Mouse (Mus musculus) ES-CJ7 (cell line): ENCODE measurements around the gene Gcfc2.
A peak's percentile ranks its signal among the peaks of the same experiment; 100 is the strongest.

Experiments
- DNase-seq: peaks from one replicate; pipeline ENCODE4 v3.0.0; 2011; ENCODE audit warnings: low read depth, low spot score

Gene Gcfc2

GRCm38 (mm10) chr6:81923523-81924142 is at the start of gene Gcfc2:
Gcfc2 (plus strand) TSS chr6:81923669.
- DNase-seq = peak; percentile 98

- no peak for DNase-seq
These were observed 27.7 kb upstream of the Gcfc2 start for GRCm38 (mm10) chr6:81895678-81896230.

GRCm38 (mm10) chr6:81910302-81910855 is 13.1 kb upstream of the Gcfc2 start:
- DNase-seq = peak; percentile 53

- no peak for DNase-seq
These were observed 12.2 kb upstream of the Gcfc2 start for GRCm38 (mm10) chr6:81911244-81911643.

GRCm38 (mm10) chr6:81911713-81912112 is 11.8 kb upstream of the Gcfc2 start:
- peak; percentile 84 for DNase-seq

GRCm38 (mm10) chr6:81912177-81912576 is 11.3 kb upstream of the Gcfc2 start:
- no peak for DNase-seq

GRCm38 (mm10) chr6:81924304-81924703 is 835 bp downstream of the Gcfc2 start:
- no peak for DNase-seq

- no peak for DNase-seq
These were observed 5.9 kb downstream of the Gcfc2 start for GRCm38 (mm10) chr6:81929402-81929801.

- DNase-seq = peak; percentile 73
These were observed 9.8 kb downstream of the Gcfc2 start for GRCm38 (mm10) chr6:81933281-81933680.

- no peak for DNase-seq
These were observed 18.2 kb downstream of the Gcfc2 start for GRCm38 (mm10) chr6:81941718-81942117.

- no peak for DNase-seq
These were observed 19.8 kb downstream of the Gcfc2 start for GRCm38 (mm10) chr6:81943281-81943680.

GRCm38 (mm10) chr6:81944432-81944831 is 21.0 kb downstream of the Gcfc2 start:
- no peak for DNase-seq

- DNase-seq = no peak
These were observed 23.4 kb downstream of the Gcfc2 start for GRCm38 (mm10) chr6:81946906-81947305.

GRCm38 (mm10) chr6:81955133-81955532 is 31.7 kb downstream of the Gcfc2 start:
- no peak for DNase-seq

GRCm38 (mm10) chr6:81956399-81956798 is 32.9 kb downstream of the Gcfc2 start:
- DNase-seq = peak; percentile 58

- DNase-seq = no peak
These were observed 34.5 kb downstream of the Gcfc2 start for GRCm38 (mm10) chr6:81957992-81958391.

GRCm38 (mm10) chr6:81959866-81960265 is 36.4 kb downstream of the Gcfc2 start:
- no peak for DNase-seq

GRCm38 (mm10) chr6:81960284-81960683 is 36.8 kb downstream of the Gcfc2 start:
- DNase-seq = no peak

- peak; percentile 92 for DNase-seq
These were observed 42.0 kb downstream of the Gcfc2 start, which contains the start of gene Mrpl19 for GRCm38 (mm10) chr6:81965296-81966067. Mrpl19 (minus strand) TSS chr6:81965958.

- no peak for DNase-seq
These were observed 42.6 kb downstream of the Gcfc2 start for GRCm38 (mm10) chr6:81966068-81966544.

GRCm38 (mm10) chr6:81971196-81971595 is 47.7 kb downstream of the Gcfc2 start:
- no peak for DNase-seq

GRCm38 (mm10) chr6:81972595-81972994 is 49.1 kb downstream of the Gcfc2 start:
- no peak for DNase-seq
